20 mouse cellular contexts compared by ENCODE assay signal in genomic region chr1:133857171-133857570, GRCm38 (mm10). TPM values are rescaled to one million over a fixed set of nuclear protein-coding genes. Genes with fewer than 3 reads are reported as not detected.
"Had no signal": no experiment of that assay in that cellular context is flagged by ENCODE, and none has a peak within 500 bp of the region (broad histone marks: within the 10 kb centered on the region; RNA-seq: fewer than 3 reads in every experiment).

No protein-coding gene starts in this region.

- H3K9me3 ChIP-seq: limb, embryonic 12.5 days; limb, embryonic 15.5 days; midbrain, embryonic 13.5 days had no signal

- H3K27ac ChIP-seq: hindbrain, postnatal 0 days; limb, embryonic 12.5 days; limb, embryonic 15.5 days; liver, embryonic 14.5 days; macrophage; midbrain, embryonic 13.5 days; stomach, postnatal 0 days had no signal

- ATAC-seq: hindbrain, postnatal 0 days; inflammation-experienced regulatory T-cells, adult 6 months; intestine, postnatal 0 days; liver, postnatal 0 days; lung, postnatal 0 days; midbrain, embryonic 13.5 days had no signal

- DNase-seq: left cerebral cortex, postnatal 4 days; liver, postnatal 0 days; lung, embryonic 14.5 days; right cerebral cortex, adult 18-20 months; right cerebral cortex, postnatal 14 days; right cerebral cortex, postnatal 4 days; thymus, adult 2 months; thymus, postnatal 14 days; thymus, postnatal 4 days had no signal

- H3K36me3 ChIP-seq: limb, embryonic 12.5 days; limb, embryonic 15.5 days; midbrain, embryonic 13.5 days had no signal

- H3K4me2 ChIP-seq: limb, embryonic 12.5 days; limb, embryonic 15.5 days; liver, embryonic 11.5 days; lung, embryonic 14.5 days; midbrain, embryonic 13.5 days had no signal

- H3K9ac ChIP-seq: limb, embryonic 12.5 days; limb, embryonic 15.5 days; liver, embryonic 14.5 days; liver, postnatal 0 days; lung, embryonic 14.5 days; midbrain, embryonic 13.5 days had no signal

- H3K4me3 ChIP-seq: limb, embryonic 12.5 days; limb, embryonic 15.5 days; midbrain, embryonic 13.5 days had no signal

RNA-seq across cellular contexts. Expression of gene Optc, which starts 50.6 kb away (rescaled TPM):
- polyA plus RNA-seq: inflammation-experienced regulatory T-cells, adult 6 months; macrophage had no signal
